Mouse (Mus musculus): ENCODE results near the gene Amigo2.

DNA sequence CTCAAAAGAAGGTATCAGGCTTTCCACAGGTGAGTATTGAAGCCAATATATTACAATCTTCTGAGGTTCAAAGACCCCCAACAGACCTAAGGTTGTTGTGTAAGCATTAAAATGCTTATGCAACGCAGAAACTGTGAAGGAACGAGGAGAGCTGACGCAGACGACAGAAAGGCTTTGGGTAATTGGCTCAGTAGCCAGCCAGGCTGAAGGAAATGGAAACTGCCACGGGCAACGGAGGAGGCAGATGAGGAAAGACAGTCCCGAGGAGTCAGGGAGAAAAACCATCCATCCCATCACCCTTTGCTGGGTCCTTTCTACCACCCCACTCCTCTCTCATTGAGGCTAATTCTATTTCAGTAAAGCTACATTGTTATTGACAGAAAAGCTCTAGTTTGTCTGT lies 50.4 kb downstream of the Amigo2 start:
- no peak for TF ChIP-seq EP300 (IDR thresholded peaks at IDR 0.05; ENCODE audit: insufficient read depth, low read depth, low read length)
- TF ChIP-seq CTCF (IDR thresholded peaks at IDR 0.05), result no peak

Data from heart, adult 2 months (tissue).